Mouse (Mus musculus): ENCODE measurements around the gene Gm17490. TPM values are rescaled to one million over a fixed set of nuclear protein-coding genes. Genes with fewer than 3 reads are reported as not detected.

Gene Gm17490
- total RNA-seq, 2 experiments from 2014 or later, result not detected

Other genes starting within 250 kb of the Gm17490 start
- 10 to 100 TPM; 27.5 to 30.0 TPM for gene Pfkfb3, start 72.2 kb downstream of the Gm17490 start, total RNA-seq (2021)
- 10 to 100 TPM; 73.5 to 87.7 TPM for gene Rbm17, start 22.1 kb downstream of the Gm17490 start, total RNA-seq (2021)
- not detected for gene Il2ra, start 16.5 kb upstream of the Gm17490 start, total RNA-seq (2021)
- 10 to 100 TPM in 1 of 2 experiments, 1 to 10 TPM in 1; 6.8 to 11.0 TPM for gene Il15ra, start 79.0 kb upstream of the Gm17490 start, total RNA-seq (2021)
- gene Fbh1, start 151.3 kb upstream of the Gm17490 start, total RNA-seq (2021), result 100 to 1,000 TPM; 102 to 122 TPM
- gene Ankrd16, start 151.6 kb upstream of the Gm17490 start, total RNA-seq (2021), result 10 to 100 TPM; 55.2 to 56.9 TPM

Data from left cerebral cortex, postnatal 25 days (tissue).